Mouse (Mus musculus) limb, embryonic 11.5 days (tissue): ENCODE measurements around the gene Gm49396. TPM values are rescaled to one million over a fixed set of nuclear protein-coding genes. Genes with fewer than 3 reads are reported as not detected.
A peak's percentile ranks its signal among the peaks of the same experiment; 100 is the strongest.

ENCODE experiments used
- ATAC-seq: fragments of 200-750 bp; cut with Nextera tagmentation; 2 replicates; pipeline ENCODE4 v1.8.0; 2017; ENCODE audit warnings: low read depth; ENCODE audit not compliant: insufficient number of reproducible peaks, low FRiP score, low TSS enrichment
- DNase-seq: peaks from one replicate; pipeline ENCODE4 v3.0.0-alpha.2; 2015; ENCODE audit warnings: low spot score
- H3K27ac ChIP-seq: fragments of 300-500 bp; sonication (generic); replicated peaks from 2 replicates; pipeline ENCODE4 v1.5.1; 2014; ENCODE audit warnings: low read depth, mild to moderate bottlenecking, low read length
- H3K27me3 ChIP-seq: fragments of 300-500 bp; sonication (generic); 2 replicates; pipeline ENCODE4 v1.6.1; 2014; ENCODE audit warnings: mild to moderate bottlenecking, low read length, mixed read lengths; ENCODE audit not compliant: control insufficient read depth, insufficient read depth
- H3K36me3 ChIP-seq: fragments of 300-500 bp; sonication (generic); 2 replicates; pipeline ENCODE4 v1.6.1; 2014; ENCODE audit warnings: mild to moderate bottlenecking, low read length, moderate library complexity, mixed read lengths; ENCODE audit not compliant: control insufficient read depth, insufficient read depth
- H3K4me1 ChIP-seq: fragments of 300-500 bp; sonication (generic); 2 replicates; pipeline ENCODE4 v1.6.1; 2014; ENCODE audit warnings: low read length, mixed read lengths; ENCODE audit not compliant: control insufficient read depth, insufficient read depth
- H3K4me2 ChIP-seq: fragments of 300-500 bp; sonication (generic); 2 replicates; pipeline ENCODE4 v1.6.1; 2014; ENCODE audit warnings: low read depth, mild to moderate bottlenecking, moderate library complexity; ENCODE audit not compliant: severe bottlenecking
- H3K4me3 ChIP-seq: fragments of 300-500 bp; sonication (generic); 2 replicates; pipeline ENCODE4 v1.5.1; 2014; ENCODE audit warnings: low read depth, low read length
- H3K9ac ChIP-seq: fragments of 300-500 bp; sonication (generic); 2 replicates; pipeline ENCODE4 v1.6.1; 2014; ENCODE audit warnings: mild to moderate bottlenecking, low read length
- H3K9me3 ChIP-seq: fragments of 300-500 bp; sonication (generic); 2 replicates; pipeline ENCODE4 v1.6.1; 2016; ENCODE audit warnings: low read length; ENCODE audit not compliant: control insufficient read depth
- whole genome bisulfite sequencing: fragments of 180-500 bp; shearing (Covaris S2); extraction: QIAGEN DNeasy Blood & Tissue Kit; methylation state at CpG from one replicate; pipeline ENCODE4 v1.1.7; 2014; 5-methylcytosine and 5-hydroxymethylcytosine counted together
- polyA plus RNA-seq: library from polyadenylated mRNA; unstranded; fragments of >200 nt; fragmentation: Nextera tagmentation; extraction: Ambion mirVana; gene quantifications from 2 replicates; pipeline ENCODE4 v1.2.1, GENCODE M21; 2014

Gm49396 gene
- polyA plus RNA-seq, 1 experiment from 2014 or later = 6.0 TPM

DNA sequence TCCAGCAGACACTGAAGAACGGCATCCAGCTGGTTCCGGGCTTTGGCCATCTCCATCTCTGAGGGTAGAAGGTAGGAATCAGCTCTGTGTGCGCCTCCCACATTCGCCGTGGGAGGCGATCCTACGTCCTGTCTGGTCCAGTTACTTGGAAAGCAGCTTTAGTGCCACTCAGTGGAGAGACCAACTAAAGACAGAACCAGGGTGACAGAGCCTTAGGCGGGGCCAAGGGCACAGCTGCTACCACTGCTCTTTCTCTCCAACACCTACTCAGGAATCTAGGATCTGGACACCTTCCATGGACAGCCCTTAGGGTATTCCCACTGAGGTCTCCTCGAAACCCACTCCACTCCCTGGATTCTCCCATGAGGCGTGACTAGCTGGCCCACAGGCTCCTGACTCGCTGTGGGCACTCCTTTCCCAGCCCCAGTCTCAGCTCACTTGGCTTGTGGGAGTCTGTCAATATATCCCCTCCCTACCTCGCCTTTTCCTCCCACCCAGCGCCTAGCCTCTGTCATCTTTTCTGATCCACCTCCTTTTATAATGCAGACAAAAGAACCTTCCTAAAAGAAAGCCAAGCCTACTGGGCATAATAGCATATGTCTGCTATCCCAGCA is 5.1 kb upstream of the Gm49396 start:
- H3K27ac ChIP-seq = no peak overlapping the region
- peak overlapping the region; percentile 39; the same call in 1 of the 2 replicates for H3K4me3 ChIP-seq
- H3K9me3 ChIP-seq = no peaks in the 10 kb centered on the region
- no peak overlapping the region for H3K4me2 ChIP-seq
- H3K4me1 ChIP-seq = peaks cover 11% of the 10 kb centered on the region
- no peaks in the 10 kb centered on the region for H3K27me3 ChIP-seq
- WGBS = 87% methylated on average over 13 of the region's 13 CpGs
- peaks cover 8% of the 10 kb centered on the region; the same call in 1 of the 2 replicates for H3K36me3 ChIP-seq
- DNase-seq (no peak), ATAC-seq (no peak)
- no peak overlapping the region for H3K9ac ChIP-seq

DNA sequence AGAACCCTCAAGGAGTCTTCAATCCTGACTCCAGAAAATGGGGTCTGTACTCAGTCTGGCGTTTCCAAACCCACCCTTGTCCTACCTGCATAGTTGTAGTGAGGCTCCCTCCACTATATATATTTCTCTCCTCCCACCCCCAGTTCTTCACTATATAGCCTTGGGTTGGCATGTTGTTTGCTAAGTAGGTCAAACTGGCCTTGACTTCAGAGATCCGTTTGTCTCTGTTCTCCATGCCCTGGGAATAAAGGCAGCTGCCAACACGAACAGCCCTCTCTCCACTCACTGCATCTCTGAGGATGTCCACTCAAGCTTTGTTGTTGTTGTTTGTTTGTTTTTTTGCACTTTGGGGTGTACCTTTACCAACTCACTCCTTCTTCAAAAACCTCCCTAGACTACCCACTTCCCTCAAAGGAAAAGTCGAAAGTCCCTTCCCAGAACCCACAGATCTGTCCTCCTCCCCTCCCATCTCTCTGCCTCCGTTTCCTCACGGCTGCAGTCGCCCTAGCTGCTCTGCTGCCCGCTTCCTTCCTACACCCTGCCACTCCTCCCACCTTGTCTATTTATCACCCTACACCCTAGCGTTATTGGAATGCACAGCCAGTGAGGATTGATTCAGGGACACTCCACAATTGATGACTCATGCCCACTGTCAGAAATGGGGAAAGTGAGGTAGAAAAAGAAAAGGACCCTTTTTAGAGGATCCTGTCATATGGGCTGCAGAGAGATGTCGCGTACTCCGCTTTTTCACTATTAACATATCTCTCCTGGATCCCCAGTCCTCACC is 4.3 kb upstream of the Gm49396 start:
- Histone ChIP-seq H3K4me2 (peak overlapping the region; percentile 76), H3K4me3 (peak overlapping the region; percentile 39), H3K27ac (no peak overlapping the region), H3K4me1 (peaks cover 6% of the 10 kb centered on the region), H3K9ac (peak overlapping the region; percentile 62), H3K36me3 (peaks cover 8% of the 10 kb centered on the region; the same call in 1 of the 2 replicates), H3K27me3 (no peaks in the 10 kb centered on the region), H3K9me3 (no peaks in the 10 kb centered on the region)
- 17% methylated on average over 12 of the region's 12 CpGs for WGBS
- ATAC-seq (no peak), DNase-seq (no peak)

DNA sequence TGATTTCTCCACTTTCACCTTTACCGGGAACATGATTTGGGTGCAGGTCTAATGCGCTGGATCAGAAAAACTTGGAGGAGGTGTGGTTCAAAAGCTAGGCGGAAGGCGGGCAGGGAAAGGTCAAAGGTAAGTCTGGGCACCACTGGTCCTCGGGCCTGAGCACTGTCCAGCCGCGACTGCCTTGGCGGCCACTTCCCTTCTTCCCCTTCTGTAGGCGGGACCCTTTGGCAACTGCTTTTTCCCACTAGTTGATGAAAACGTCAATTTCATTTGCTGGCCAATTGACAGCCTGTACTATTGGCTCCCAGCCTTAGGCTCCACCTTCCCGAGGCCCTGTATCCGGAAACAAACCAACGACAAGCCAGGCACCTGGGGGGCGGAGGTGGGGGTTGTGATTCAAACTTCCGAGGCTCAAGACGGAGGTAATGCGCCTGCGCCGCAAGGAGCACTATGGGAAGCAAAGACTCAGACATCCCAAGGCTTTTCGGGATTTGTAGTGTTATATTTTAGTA is 3.6 kb upstream of the Gm49396 start, which contains the start of gene Lin37:
Lin37 (minus strand) TSS at position 396 of the 512 bp plus-strand sequence.
- WGBS = under 1% methylated on average over 20 of the region's 20 CpGs
- Histone ChIP-seq H3K4me1 (peaks cover 11% of the 10 kb centered on the region), H3K27me3 (no peaks in the 10 kb centered on the region), H3K27ac (no peak within 1 kb of the TSS), H3K4me3 (peak within 1 kb of the TSS; percentile 39), H3K9me3 (no peaks in the 10 kb centered on the region), H3K9ac (peak within 1 kb of the TSS; percentile 62), H3K4me2 (peak within 1 kb of the TSS; percentile 76), H3K36me3 (peaks cover 8% of the 10 kb centered on the region; the same call in 1 of the 2 replicates)
- DNase-seq = peak; percentile 94
- peak; percentile 78 for ATAC-seq

DNA sequence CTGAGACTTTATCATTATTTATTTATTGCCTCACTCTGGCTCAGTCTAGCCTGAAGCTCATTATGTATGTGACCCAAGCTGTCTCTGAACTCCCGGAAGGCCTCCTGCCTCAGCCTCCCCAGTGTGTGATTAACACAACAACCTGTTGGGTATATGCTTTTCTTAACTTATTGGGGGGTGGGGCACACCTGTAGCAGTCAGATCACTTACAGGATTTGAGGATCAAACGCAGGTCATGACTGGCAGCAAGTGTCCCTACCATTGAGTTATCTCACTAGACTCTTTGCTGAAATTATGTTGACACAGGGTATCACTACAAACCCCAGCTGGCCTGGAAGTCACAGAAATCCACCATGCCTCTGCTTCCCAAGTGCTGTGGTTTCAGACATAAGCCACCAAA is 2.8 kb upstream of the Gm49396 start:
- H3K36me3 ChIP-seq = peaks cover 8% of the 10 kb centered on the region; the same call in 1 of the 2 replicates
- H3K4me2 ChIP-seq = no peak overlapping the region
- DNase-seq (no peak), ATAC-seq (no peak)
- peaks cover 11% of the 10 kb centered on the region for H3K4me1 ChIP-seq
- no peaks in the 10 kb centered on the region for H3K27me3 ChIP-seq
- H3K9me3 ChIP-seq = no peaks in the 10 kb centered on the region
- WGBS = 72% methylated on average over 2 of the region's 2 CpGs
- H3K4me3 ChIP-seq = no peak overlapping the region
- H3K9ac ChIP-seq = peak overlapping the region; percentile 24; the same call in 1 of the 2 replicates
- no peak overlapping the region for H3K27ac ChIP-seq

DNA sequence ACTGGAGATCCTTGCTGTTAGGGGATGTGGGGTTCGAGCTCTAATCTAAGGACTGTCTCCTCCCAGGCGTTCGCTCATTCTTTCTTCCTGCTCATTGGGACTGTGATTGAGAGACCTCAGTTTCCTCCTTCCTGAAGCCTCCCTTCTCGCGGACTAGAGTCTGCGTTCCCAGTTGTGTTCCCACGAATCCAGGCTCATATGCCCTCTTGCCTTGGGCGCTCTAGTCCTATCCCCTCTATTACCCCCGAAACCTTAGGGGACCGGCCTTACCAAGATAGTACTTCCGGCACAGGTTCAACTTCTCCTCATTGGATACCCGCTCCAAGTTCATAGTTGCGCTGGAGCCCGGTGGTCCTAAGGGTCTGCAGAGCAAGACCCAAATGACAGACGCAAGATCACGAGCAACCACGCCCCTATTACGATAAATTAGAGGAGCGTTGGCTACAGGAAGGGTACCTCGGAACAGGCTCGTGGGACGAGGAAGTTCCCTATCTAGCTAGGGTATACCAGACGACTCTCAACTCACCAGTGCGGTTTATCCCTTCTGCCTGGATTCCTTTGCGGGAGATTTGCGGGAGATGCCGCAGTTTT is 523 bp upstream of the Gm49396 start:
- Histone ChIP-seq H3K9ac (peak overlapping the region; percentile 44), H3K4me2 (peak overlapping the region; percentile 53), H3K4me1 (peaks cover 11% of the 10 kb centered on the region), H3K36me3 (peaks cover 3% of the 10 kb centered on the region; the same call in 1 of the 2 replicates), H3K4me3 (peak overlapping the region; percentile 71), H3K27ac (peak overlapping the region; percentile 92; the same call in 1 of the 2 replicates), H3K27me3 (no peaks in the 10 kb centered on the region), H3K9me3 (no peaks in the 10 kb centered on the region)
- 3% methylated on average over 27 of the region's 27 CpGs for WGBS
- DNase-seq (no peak), ATAC-seq (no peak; the same call in 1 of the 2 replicates)

DNA sequence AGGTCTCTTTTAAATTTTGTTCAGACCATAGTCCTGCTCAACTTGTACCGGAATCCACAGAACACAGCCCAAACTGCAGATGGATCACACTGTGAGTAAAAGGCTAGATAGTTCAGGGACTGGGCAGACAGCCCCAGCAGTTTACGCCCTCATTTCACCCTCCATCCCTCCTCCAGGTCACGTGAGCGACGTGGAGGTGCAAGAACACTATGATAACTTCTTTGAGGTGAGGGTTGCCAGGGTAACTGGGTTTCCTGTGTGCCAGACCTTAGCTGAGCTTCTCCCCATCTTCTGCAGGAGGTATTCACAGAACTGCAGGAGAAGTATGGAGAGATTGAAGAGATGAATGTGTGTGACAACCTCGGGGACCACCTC is 749 bp downstream of the Gm49396 start:
- Histone ChIP-seq H3K4me2 (peak overlapping the region; percentile 53), H3K36me3 (peaks cover 8% of the 10 kb centered on the region; the same call in 1 of the 2 replicates), H3K27ac (peak overlapping the region; percentile 92; the same call in 1 of the 2 replicates), H3K4me1 (peaks cover 6% of the 10 kb centered on the region), H3K27me3 (no peaks in the 10 kb centered on the region), H3K4me3 (peak overlapping the region; percentile 71), H3K9ac (peak overlapping the region; percentile 81; the same call in 1 of the 2 replicates), H3K9me3 (no peaks in the 10 kb centered on the region)
- ATAC-seq (no peak; the same call in 1 of the 2 replicates), DNase-seq (no peak)
- WGBS = 25% methylated on average over 6 of the region's 6 CpGs

DNA sequence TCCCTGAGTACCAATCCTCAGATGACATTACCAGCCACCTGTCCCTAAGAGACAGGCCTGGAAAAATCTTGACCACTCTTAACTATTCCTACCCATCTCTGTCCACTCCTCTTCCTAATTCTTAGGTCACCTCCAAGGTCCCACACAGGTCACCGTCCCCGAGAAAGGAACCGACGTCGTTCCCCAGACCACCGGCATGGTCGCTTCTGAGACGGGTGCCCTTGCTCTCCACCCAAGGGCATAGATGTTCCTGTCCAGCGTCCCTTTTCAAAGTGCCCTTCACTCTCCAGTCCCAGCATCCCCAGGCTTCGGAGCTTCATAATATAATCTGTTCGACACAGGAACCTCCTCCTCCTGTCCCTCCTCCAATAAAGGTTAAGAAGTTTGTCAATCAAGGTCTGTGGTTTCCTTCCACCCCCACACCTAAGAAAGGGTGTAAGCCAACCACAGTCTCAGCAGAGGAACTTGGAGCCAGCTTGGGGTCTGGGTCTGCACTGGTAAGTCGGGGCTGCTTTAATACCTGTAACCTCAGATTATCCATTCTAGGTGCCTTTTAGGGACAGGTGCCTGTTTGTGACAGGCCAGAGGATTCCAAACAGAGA is 1.9 kb downstream of the Gm49396 start, which contains the start of gene Igflr1:
Igflr1 (plus strand) TSS at position 458 of the 602 bp plus-strand sequence.
- no peak within 1 kb of the TSS; the same call in 1 of the 2 replicates for H3K4me3 ChIP-seq

More for the DNA sequence above, 1.9 kb downstream of the Gm49396 start, which contains the start of gene Igflr1:
- Histone ChIP-seq H3K27ac (no peak within 1 kb of the TSS), H3K4me2 (peak within 1 kb of the TSS; percentile 53; the same call in 1 of the 2 replicates), H3K9ac (peak within 1 kb of the TSS; percentile 4; the same call in 1 of the 2 replicates), H3K36me3 (peaks cover 14% of the 10 kb centered on the region), H3K9me3 (no peaks in the 10 kb centered on the region), H3K27me3 (no peaks in the 10 kb centered on the region), H3K4me1 (peaks cover 6% of the 10 kb centered on the region; the same call in 1 of the 2 replicates)
- no peak for ATAC-seq
- no peak for DNase-seq
- 95% methylated on average over 12 of the region's 12 CpGs for WGBS
